Mouse (Mus musculus) granulocyte monocyte progenitor cell, adult 5-6 weeks (primary cell): Measurements from ENCODE around the gene Srcap. TPM values are rescaled to one million over a fixed set of nuclear protein-coding genes. Genes with fewer than 3 reads are reported as not detected.

Experiments used
- total RNA-seq, 2 experiments: library from RNA; stranded (forward) in 1 of 2; stranded (reverse) in 1 of 2; fragments of 200-712, 200-1000 nt in 1 of 2; fragments of >200 nt in 1 of 2; fragmentation: Nextera tagmentation in 1 of 2; gene quantifications; 2 replicates each; pipeline ENCODE4 v1.2.3; 2014 to 2017

Srcap gene
- total RNA-seq, 2 experiments from 2014 or later, result 22.9 to 139 TPM

Other genes with a start within 250 kb of the Srcap start
- gene Sephs2, start 237.9 kb upstream of the Srcap start, total RNA-seq (2014; fragmentation: Nextera tagmentation), result 63.0 and 70.4 TPM in 2 replicates
- 158 and 176 TPM in 2 replicates for gene Sephs2, start 237.9 kb upstream of the Srcap start, total RNA-seq (2017)
- gene Itgal, start 215.7 kb upstream of the Srcap start, total RNA-seq (2014; fragmentation: Nextera tagmentation), result 57.2 and 65.5 TPM in 2 replicates
- gene Itgal, start 215.7 kb upstream of the Srcap start, total RNA-seq (2017), result 22.4 and 27.1 TPM in 2 replicates
- gene Zfp768, start 166.4 kb upstream of the Srcap start, total RNA-seq (2014; fragmentation: Nextera tagmentation), result 3.7 and 9.6 TPM in 2 replicates
- 5.5 and 6.2 TPM in 2 replicates for gene Zfp768, start 166.4 kb upstream of the Srcap start, total RNA-seq (2017)
- gene Zfp747, start 135.9 kb upstream of the Srcap start, total RNA-seq (2014; fragmentation: Nextera tagmentation), result 1.8 and 4.4 TPM in 2 replicates
- 6.2 and 13.4 TPM in 2 replicates for gene Zfp747, start 135.9 kb upstream of the Srcap start, total RNA-seq (2017)
- 2.7 and 3.7 TPM in 2 replicates for gene 9130019O22Rik, start 124.8 kb upstream of the Srcap start, total RNA-seq (2014; fragmentation: Nextera tagmentation)
- gene 9130019O22Rik, start 124.8 kb upstream of the Srcap start, total RNA-seq (2017), result 4.1 and 5.5 TPM in 2 replicates
- gene E430018J23Rik, start 118.4 kb upstream of the Srcap start, total RNA-seq (2014; fragmentation: Nextera tagmentation), result 2.5 TPM in 1 of 2 replicates, not detected in the other
- gene E430018J23Rik, start 118.4 kb upstream of the Srcap start, total RNA-seq (2017), result 4.2 and 8.9 TPM in 2 replicates
- 8.9 and 10.8 TPM in 2 replicates for gene Zfp764, start 105.2 kb upstream of the Srcap start, total RNA-seq (2014; fragmentation: Nextera tagmentation)
- gene Zfp764, start 105.2 kb upstream of the Srcap start, total RNA-seq (2017), result 12.5 and 15.1 TPM in 2 replicates
- 13.5 and 17.6 TPM in 2 replicates for gene Zfp688, start 89.9 kb upstream of the Srcap start, total RNA-seq (2014; fragmentation: Nextera tagmentation)
- 7.1 and 12.5 TPM in 2 replicates for gene Zfp688, start 89.9 kb upstream of the Srcap start, total RNA-seq (2017)
- gene Zfp689, start 62.8 kb upstream of the Srcap start, total RNA-seq (2014; fragmentation: Nextera tagmentation), result 0.70 and 3.9 TPM in 2 replicates
- 2.7 and 3.6 TPM in 2 replicates for gene Zfp689, start 62.8 kb upstream of the Srcap start, total RNA-seq (2017)
- 96.7 and 115 TPM in 2 replicates for gene Prr14, start 52.4 kb upstream of the Srcap start, total RNA-seq (2014; fragmentation: Nextera tagmentation)
- gene Prr14, start 52.4 kb upstream of the Srcap start, total RNA-seq (2017), result 23.8 and 29.0 TPM in 2 replicates
- 87.1 and 132 TPM in 2 replicates for gene Fbrs, start 32.8 kb upstream of the Srcap start, total RNA-seq (2014; fragmentation: Nextera tagmentation)
- 21.9 and 28.5 TPM in 2 replicates for gene Fbrs, start 32.8 kb upstream of the Srcap start, total RNA-seq (2017)
- gene Gm42715, start 7.6 kb downstream of the Srcap start, total RNA-seq (2014; fragmentation: Nextera tagmentation), result 25.2 and 31.5 TPM in 2 replicates
- gene Gm42715, start 7.6 kb downstream of the Srcap start, total RNA-seq (2017), result 5.7 and 6.4 TPM in 2 replicates
- gene Tmem265, start 49.4 kb downstream of the Srcap start, total RNA-seq (2014; fragmentation: Nextera tagmentation), result 8.1 TPM in 1 of 2 replicates, not detected in the other
- 0.99 and 2.9 TPM in 2 replicates for gene Tmem265, start 49.4 kb downstream of the Srcap start, total RNA-seq (2017)
- 57.0 and 72.0 TPM in 2 replicates for gene Phkg2, start 61.4 kb downstream of the Srcap start, total RNA-seq (2014; fragmentation: Nextera tagmentation)
- gene Phkg2, start 61.4 kb downstream of the Srcap start, total RNA-seq (2017), result 27.4 and 31.7 TPM in 2 replicates
- gene Ccdc189, start 76.6 kb downstream of the Srcap start, total RNA-seq (2014; fragmentation: Nextera tagmentation), result 0.37 and 0.77 TPM in 2 replicates
- gene Ccdc189, start 76.6 kb downstream of the Srcap start, total RNA-seq (2017), result 1.6 and 3.9 TPM in 2 replicates
- gene Rnf40, start 76.8 kb downstream of the Srcap start, total RNA-seq (2014; fragmentation: Nextera tagmentation), result 25.0 and 48.1 TPM in 2 replicates
- 35.3 and 42.8 TPM in 2 replicates for gene Rnf40, start 76.8 kb downstream of the Srcap start, total RNA-seq (2017)
- 12.9 and 18.9 TPM in 2 replicates for gene Zfp629, start 103.8 kb downstream of the Srcap start, total RNA-seq (2014; fragmentation: Nextera tagmentation)
- 8.2 and 12.6 TPM in 2 replicates for gene Zfp629, start 103.8 kb downstream of the Srcap start, total RNA-seq (2017)
- 50.9 and 81.5 TPM in 2 replicates for gene Bcl7c, start 196.9 kb downstream of the Srcap start, total RNA-seq (2014; fragmentation: Nextera tagmentation)
- gene Bcl7c, start 196.9 kb downstream of the Srcap start, total RNA-seq (2017), result 39.3 and 57.5 TPM in 2 replicates
- 0.73 and 1.2 TPM in 2 replicates for gene Ctf1, start 200.8 kb downstream of the Srcap start, total RNA-seq (2014; fragmentation: Nextera tagmentation)
- 0.90 and 3.2 TPM in 2 replicates for gene Ctf1, start 200.8 kb downstream of the Srcap start, total RNA-seq (2017)
- gene Ctf2, start 220.2 kb downstream of the Srcap start, total RNA-seq (2014; fragmentation: Nextera tagmentation), result not detected in 2 replicates
- gene Ctf2, start 220.2 kb downstream of the Srcap start, total RNA-seq (2017), result 0.31 TPM in 1 of 2 replicates, not detected in the other
- 11.1 and 11.7 TPM in 2 replicates for gene Fbxl19, start 232.6 kb downstream of the Srcap start, total RNA-seq (2014; fragmentation: Nextera tagmentation)
- gene Fbxl19, start 232.6 kb downstream of the Srcap start, total RNA-seq (2017), result 13.8 and 17.7 TPM in 2 replicates